ENCODE assay signal across 21 mouse cellular contexts in genomic region chr8:105552824-105553223, GRCm38 (mm10). TPM values are rescaled to one million over a fixed set of nuclear protein-coding genes. Genes with fewer than 3 reads are reported as not detected.
DNase-seq lines count a peak whose midpoint lies in the region; ATAC-seq and TF ChIP-seq lines count a peak whose summit lies in the region.
"Had no signal": no experiment of that assay in that cellular context is flagged by ENCODE, and none has a peak within 500 bp of the region (broad histone marks: within the 10 kb centered on the region; RNA-seq: fewer than 3 reads in every experiment).

No protein-coding gene starts in this region.

- no peak overlapping the region for H3K4me2 ChIP-seq in lung, postnatal 0 days (replicated peaks; ENCODE audit: low read depth, low read length)
- H3K4me2 ChIP-seq: embryonic facial prominence, embryonic 15.5 days; hindbrain, embryonic 12.5 days; lung, embryonic 14.5 days; midbrain, embryonic 11.5 days had no signal

- TF ChIP-seq EP300 in lung, postnatal 0 days (IDR thresholded peaks at IDR 0.05): no peak

- H3K4me1 ChIP-seq in heart, embryonic 10.5 days: peaks cover 6% of the 10 kb centered on the region; the same call in 1 of the 2 replicates
- H3K4me1 ChIP-seq in lung, postnatal 0 days (ENCODE audit: insufficient read depth, low read depth, low read length): no peaks in the 10 kb centered on the region
- H3K4me1 ChIP-seq: embryonic facial prominence, embryonic 15.5 days; hindbrain, embryonic 12.5 days had no signal

- no peak overlapping the region for H3K27ac ChIP-seq in heart, embryonic 10.5 days
- no peak overlapping the region for H3K27ac ChIP-seq in lung, postnatal 0 days (ENCODE audit: low read length)
- H3K27ac ChIP-seq: embryonic facial prominence, embryonic 15.5 days; forebrain, embryonic 10.5 days; hindbrain, embryonic 12.5 days; liver, embryonic 14.5 days; stomach, postnatal 0 days had no signal

- ATAC-seq in lung, postnatal 0 days: no peak
- ATAC-seq in granulocyte monocyte progenitor cell, adult 5-6 weeks (replicated peaks; ENCODE audit: poor library complexity, severe bottlenecking): peak; percentile 87
- ATAC-seq: forebrain, postnatal 0 days; intestine, postnatal 0 days had no signal

- no peaks in the 10 kb centered on the region for H3K27me3 ChIP-seq in heart, embryonic 10.5 days (ENCODE audit: insufficient read depth, poor library complexity, severe bottlenecking)
- no peaks in the 10 kb centered on the region for H3K27me3 ChIP-seq in lung, postnatal 0 days (replicated peaks; ENCODE audit: insufficient read depth, low read length)
- H3K27me3 ChIP-seq: embryonic facial prominence, embryonic 15.5 days; hindbrain, embryonic 12.5 days had no signal

- TF ChIP-seq CTCF in lung, postnatal 0 days (IDR thresholded peaks at IDR 0.05): no peak

- H3K4me3 ChIP-seq in heart, embryonic 10.5 days: no peak overlapping the region
- no peak overlapping the region for H3K4me3 ChIP-seq in lung, postnatal 0 days (ENCODE audit: low read depth, low read length)
- H3K4me3 ChIP-seq: embryonic facial prominence, embryonic 15.5 days; forebrain, embryonic 10.5 days; hindbrain, embryonic 12.5 days had no signal

- DNase-seq in heart, adult 11 months: peak; percentile 74
- no peak for DNase-seq in heart, embryonic 10.5 days (ENCODE audit: low spot score)
- DNase-seq in lung, postnatal 0 days (ENCODE audit: low spot score): peak; percentile 32
- DNase-seq in lung, postnatal 10 days: no peak
- no peak for DNase-seq in cerebellum, postnatal 36 days
- DNase-seq in testis, postnatal 10 days (ENCODE audit: low spot score): no peak
- DNase-seq: adrenal gland, adult 8-10 months; cerebellum, adult 8-10 months; forebrain, postnatal 0 days; kidney, postnatal 10 days; lung, embryonic 14.5 days; lung, postnatal 4 days had no signal

- no peak overlapping the region for H3K9ac ChIP-seq in lung, postnatal 0 days (replicated peaks; ENCODE audit: low read depth)
- H3K9ac ChIP-seq: embryonic facial prominence, embryonic 15.5 days; forebrain, postnatal 0 days; hindbrain, embryonic 12.5 days; liver, embryonic 14.5 days; lung, embryonic 14.5 days had no signal

- peaks cover 5% of the 10 kb centered on the region; the same call in 1 of the 2 replicates for H3K36me3 ChIP-seq in heart, embryonic 10.5 days
- no peaks in the 10 kb centered on the region for H3K36me3 ChIP-seq in lung, postnatal 0 days (ENCODE audit: insufficient read depth, low read length)
- H3K36me3 ChIP-seq: embryonic facial prominence, embryonic 15.5 days; forebrain, embryonic 10.5 days; hindbrain, embryonic 12.5 days had no signal

- 85% methylated on average over 1 of the region's 1 CpGs for WGBS in heart, embryonic 10.5 days
- WGBS in lung, postnatal 0 days: 77% methylated on average over 1 of the region's 1 CpGs

- no peaks in the 10 kb centered on the region for H3K9me3 ChIP-seq in heart, embryonic 10.5 days
- no peaks in the 10 kb centered on the region for H3K9me3 ChIP-seq in lung, postnatal 0 days (ENCODE audit: low read length)
- H3K9me3 ChIP-seq: embryonic facial prominence, embryonic 15.5 days; forebrain, embryonic 10.5 days; hindbrain, embryonic 12.5 days had no signal

RNA-seq across cellular contexts. Expression of gene Atp6v0d1, which starts 13.0 kb away (rescaled TPM):
- polyA plus RNA-seq in heart, embryonic 10.5 days (2016; fragmentation: Nextera tagmentation; extraction: Ambion mirVana): 69.7 and 70.6 TPM in 2 replicates
- 141 and 146 TPM in 2 replicates for polyA plus RNA-seq in lung, postnatal 0 days (2015; fragmentation: Nextera tagmentation; extraction: Ambion mirVana)
- total RNA-seq in granulocyte monocyte progenitor cell, adult 5-6 weeks (2014; fragmentation: Nextera tagmentation): 112 and 132 TPM in 2 replicates
- total RNA-seq in granulocyte monocyte progenitor cell, adult 5-6 weeks (2017): 47.1 and 47.3 TPM in 2 replicates

RNA-seq across cellular contexts. Expression of gene Hsd11b2, which starts 34.3 kb away (rescaled TPM):
- polyA plus RNA-seq in heart, embryonic 10.5 days (2016; fragmentation: Nextera tagmentation; extraction: Ambion mirVana): 14.8 and 37.5 TPM in 2 replicates
- 1.8 and 2.9 TPM in 2 replicates for polyA plus RNA-seq in lung, postnatal 0 days (2015; fragmentation: Nextera tagmentation; extraction: Ambion mirVana)
- not detected in 2 replicates for total RNA-seq in granulocyte monocyte progenitor cell, adult 5-6 weeks (2014; fragmentation: Nextera tagmentation)
- total RNA-seq in granulocyte monocyte progenitor cell, adult 5-6 weeks (2017): not detected in 2 replicates
- total RNA-seq: neutrophil, adult 5-6 weeks had no signal

RNA-seq across cellular contexts. Expression of gene Ripor1, which starts 52.2 kb away (rescaled TPM):
- 34.8 and 37.3 TPM in 2 replicates for polyA plus RNA-seq in heart, embryonic 10.5 days (2016; fragmentation: Nextera tagmentation; extraction: Ambion mirVana)
- polyA plus RNA-seq in lung, postnatal 0 days (2015; fragmentation: Nextera tagmentation; extraction: Ambion mirVana): 25.5 and 28.5 TPM in 2 replicates
- total RNA-seq in granulocyte monocyte progenitor cell, adult 5-6 weeks (2014; fragmentation: Nextera tagmentation): 55.3 and 92.8 TPM in 2 replicates
- total RNA-seq in granulocyte monocyte progenitor cell, adult 5-6 weeks (2017): 5.4 and 10.1 TPM in 2 replicates

RNA-seq across cellular contexts. Expression of gene Zdhhc1, which starts 56.1 kb away (rescaled TPM):
- polyA plus RNA-seq in heart, embryonic 10.5 days (2016; fragmentation: Nextera tagmentation; extraction: Ambion mirVana): 16.1 and 21.6 TPM in 2 replicates
- 40.6 and 41.7 TPM in 2 replicates for polyA plus RNA-seq in lung, postnatal 0 days (2015; fragmentation: Nextera tagmentation; extraction: Ambion mirVana)
- 1.8 and 10.4 TPM in 2 replicates for total RNA-seq in granulocyte monocyte progenitor cell, adult 5-6 weeks (2014; fragmentation: Nextera tagmentation)
- 3.6 and 4.6 TPM in 2 replicates for total RNA-seq in granulocyte monocyte progenitor cell, adult 5-6 weeks (2017)

Comparison
In these comparisons a context has a peak if more than half of its experiments do, and no peak if none do; other contexts are left out.
1. DNase-seq: peak in heart, adult 11 months (single experiment) and lung, postnatal 0 days (single experiment); none in heart, embryonic 10.5 days (single experiment), lung, postnatal 10 days (single experiment), cerebellum, postnatal 36 days (0 of 2) and testis, postnatal 10 days (single experiment).